Mouse (Mus musculus): ENCODE measurements around the gene Entr1. TPM values are rescaled to one million over a fixed set of nuclear protein-coding genes. Genes with fewer than 3 reads are reported as not detected.

Gene Entr1
- polyA plus RNA-seq (2015; fragmentation: Nextera tagmentation; extraction: Ambion mirVana): 191 and 194 TPM in 2 replicates

GRCm38 (mm10) chr2:26389154-26389690, at the start of gene Entr1, which contains the start of gene Pmpca:
Entr1 (minus strand) TSS chr2:26389316.
Pmpca (plus strand) TSS chr2:26389339.
- peaks cover 73% of the 10 kb centered on the region for H3K36me3 ChIP-seq
- under 1% methylated on average over 60 of the region's 60 CpGs for WGBS

GRCm38 (mm10) chr2:26438373-26438772, 49.3 kb upstream of the Entr1 start:
- ATAC-seq (replicated peaks): no peak

More at GRCm38 (mm10) chr2:26389154-26389690, at the start of gene Entr1, which contains the start of gene Pmpca:
- Histone ChIP-seq H3K9ac (replicated peaks) (peak within 1 kb of the TSS; percentile 89), H3K4me1 (peaks cover 30% of the 10 kb centered on the region), H3K9me3 (no peaks in the 10 kb centered on the region), H3K27me3 (no peaks in the 10 kb centered on the region), H3K27ac (replicated peaks) (peak within 1 kb of the TSS; percentile 74), H3K4me3 (peak within 1 kb of the TSS; percentile 90), H3K4me2 (replicated peaks) (peak within 1 kb of the TSS; percentile 96)
- peak; percentile 88 for ATAC-seq (replicated peaks)

GRCm38 (mm10) chr2:26437221-26437620, 48.1 kb upstream of the Entr1 start:
- H3K36me3 ChIP-seq: peaks cover 71% of the 10 kb centered on the region
- no peak overlapping the region for H3K4me2 ChIP-seq (replicated peaks)

More at GRCm38 (mm10) chr2:26438373-26438772, 49.3 kb upstream of the Entr1 start:
- H3K4me3 ChIP-seq: no peak overlapping the region
- peaks cover 33% of the 10 kb centered on the region for H3K4me1 ChIP-seq
- H3K9me3 ChIP-seq: no peaks in the 10 kb centered on the region
- WGBS: 93% methylated on average over 7 of the region's 7 CpGs
- no peak overlapping the region for H3K9ac ChIP-seq (replicated peaks)
- H3K27ac ChIP-seq (replicated peaks): no peak overlapping the region
- no peaks in the 10 kb centered on the region for H3K27me3 ChIP-seq
- no peak overlapping the region for H3K4me2 ChIP-seq (replicated peaks)
- peaks cover 61% of the 10 kb centered on the region for H3K36me3 ChIP-seq

GRCm38 (mm10) chr2:26434791-26435572, 45.9 kb upstream of the Entr1 start:
- peaks cover 74% of the 10 kb centered on the region for H3K36me3 ChIP-seq

More at GRCm38 (mm10) chr2:26437221-26437620, 48.1 kb upstream of the Entr1 start:
- no peaks in the 10 kb centered on the region for H3K9me3 ChIP-seq
- H3K27me3 ChIP-seq: no peaks in the 10 kb centered on the region
- no peak overlapping the region for H3K27ac ChIP-seq (replicated peaks)
- H3K9ac ChIP-seq (replicated peaks): no peak overlapping the region
- H3K4me1 ChIP-seq: peaks cover 23% of the 10 kb centered on the region
- no peak overlapping the region for H3K4me3 ChIP-seq
- WGBS: 81% methylated on average over 4 of the region's 4 CpGs
- no peak for ATAC-seq (replicated peaks)

GRCm38 (mm10) chr2:26429851-26430250, 40.7 kb upstream of the Entr1 start:
- no peak overlapping the region for H3K4me2 ChIP-seq (replicated peaks)
- 93% methylated on average over 5 of the region's 5 CpGs for WGBS
- H3K4me1 ChIP-seq: no peaks in the 10 kb centered on the region
- no peaks in the 10 kb centered on the region for H3K9me3 ChIP-seq
- H3K27ac ChIP-seq (replicated peaks): no peak overlapping the region
- no peak overlapping the region for H3K4me3 ChIP-seq
- no peaks in the 10 kb centered on the region for H3K27me3 ChIP-seq
- H3K36me3 ChIP-seq: peaks cover 90% of the 10 kb centered on the region
- no peak for ATAC-seq (replicated peaks)
- no peak overlapping the region for H3K9ac ChIP-seq (replicated peaks)

More at GRCm38 (mm10) chr2:26434791-26435572, 45.9 kb upstream of the Entr1 start:
- Histone ChIP-seq H3K9ac (replicated peaks) (no peak overlapping the region), H3K4me1 (peaks cover 22% of the 10 kb centered on the region), H3K9me3 (no peaks in the 10 kb centered on the region), H3K27ac (replicated peaks) (no peak overlapping the region), H3K4me2 (replicated peaks) (no peak overlapping the region), H3K27me3 (no peaks in the 10 kb centered on the region), H3K4me3 (no peak overlapping the region)
- no peak for ATAC-seq (replicated peaks)
- 92% methylated on average over 7 of the region's 7 CpGs for WGBS

GRCm38 (mm10) chr2:26424541-26424940, 35.4 kb upstream of the Entr1 start:
- Histone ChIP-seq H3K36me3 (peaks cover 94% of the 10 kb centered on the region), H3K4me1 (no peaks in the 10 kb centered on the region), H3K9me3 (no peaks in the 10 kb centered on the region), H3K4me2 (replicated peaks) (no peak overlapping the region), H3K9ac (replicated peaks) (no peak overlapping the region), H3K27ac (replicated peaks) (no peak overlapping the region), H3K4me3 (no peak overlapping the region), H3K27me3 (no peaks in the 10 kb centered on the region)
- WGBS: 97% methylated on average over 2 of the region's 2 CpGs
- ATAC-seq (replicated peaks): no peak

- Histone ChIP-seq H3K4me2 (replicated peaks) (no peak overlapping the region), H3K9me3 (no peaks in the 10 kb centered on the region), H3K36me3 (peaks cover 93% of the 10 kb centered on the region), H3K4me1 (no peaks in the 10 kb centered on the region), H3K27me3 (no peaks in the 10 kb centered on the region), H3K4me3 (no peak overlapping the region), H3K9ac (replicated peaks) (no peak overlapping the region), H3K27ac (replicated peaks) (no peak overlapping the region)
- WGBS: 97% methylated on average over 1 of the region's 1 CpGs
- no peak for ATAC-seq (replicated peaks)
Observed at GRCm38 (mm10) chr2:26423086-26423485, 34.0 kb upstream of the Entr1 start.

- Histone ChIP-seq H3K4me2 (replicated peaks) (no peak overlapping the region), H3K9me3 (no peaks in the 10 kb centered on the region), H3K4me1 (no peaks in the 10 kb centered on the region), H3K27me3 (no peaks in the 10 kb centered on the region), H3K36me3 (peaks cover 93% of the 10 kb centered on the region), H3K27ac (replicated peaks) (no peak overlapping the region), H3K9ac (replicated peaks) (no peak overlapping the region), H3K4me3 (no peak overlapping the region)
- 88% methylated on average over 2 of the region's 2 CpGs for WGBS
- ATAC-seq (replicated peaks): no peak
Observed at GRCm38 (mm10) chr2:26421969-26422368, 32.9 kb upstream of the Entr1 start.

GRCm38 (mm10) chr2:26418120-26418519, 29.0 kb upstream of the Entr1 start:
- Histone ChIP-seq H3K4me3 (no peak overlapping the region), H3K27me3 (no peaks in the 10 kb centered on the region), H3K4me2 (replicated peaks) (no peak overlapping the region), H3K36me3 (peaks cover 93% of the 10 kb centered on the region), H3K9me3 (no peaks in the 10 kb centered on the region), H3K4me1 (no peaks in the 10 kb centered on the region), H3K27ac (replicated peaks) (no peak overlapping the region), H3K9ac (replicated peaks) (no peak overlapping the region)
- ATAC-seq (replicated peaks): no peak
- WGBS: 94% methylated on average over 1 of the region's 1 CpGs

GRCm38 (mm10) chr2:26417066-26417465, 27.9 kb upstream of the Entr1 start:
- no peaks in the 10 kb centered on the region for H3K9me3 ChIP-seq
- H3K27ac ChIP-seq (replicated peaks): no peak overlapping the region
- H3K4me2 ChIP-seq (replicated peaks): no peak overlapping the region
- no peak for ATAC-seq (replicated peaks)
- H3K9ac ChIP-seq (replicated peaks): no peak overlapping the region
- H3K4me3 ChIP-seq: no peak overlapping the region
- H3K4me1 ChIP-seq: no peaks in the 10 kb centered on the region
- peaks cover 92% of the 10 kb centered on the region for H3K36me3 ChIP-seq
- no peaks in the 10 kb centered on the region for H3K27me3 ChIP-seq

GRCm38 (mm10) chr2:26410931-26411411, 21.9 kb upstream of the Entr1 start:
- H3K4me2 ChIP-seq (replicated peaks): no peak overlapping the region
- no peak for ATAC-seq (replicated peaks)
- H3K27me3 ChIP-seq: no peaks in the 10 kb centered on the region
- peaks cover 42% of the 10 kb centered on the region for H3K36me3 ChIP-seq
- WGBS: 62% methylated on average over 4 of the region's 5 CpGs
- H3K4me1 ChIP-seq: peaks cover 26% of the 10 kb centered on the region
- H3K4me3 ChIP-seq: no peak overlapping the region
- no peaks in the 10 kb centered on the region for H3K9me3 ChIP-seq
- H3K27ac ChIP-seq (replicated peaks): no peak overlapping the region
- no peak overlapping the region for H3K9ac ChIP-seq (replicated peaks)

GRCm38 (mm10) chr2:26410091-26410490, 21.0 kb upstream of the Entr1 start:
- Histone ChIP-seq H3K4me3 (no peak overlapping the region), H3K9ac (replicated peaks) (no peak overlapping the region), H3K4me2 (replicated peaks) (no peak overlapping the region), H3K4me1 (peaks cover 34% of the 10 kb centered on the region), H3K9me3 (no peaks in the 10 kb centered on the region), H3K27me3 (no peaks in the 10 kb centered on the region), H3K27ac (replicated peaks) (no peak overlapping the region), H3K36me3 (peaks cover 35% of the 10 kb centered on the region)
- no peak for ATAC-seq (replicated peaks)
- WGBS: 68% methylated on average over 5 of the region's 5 CpGs
